Mouse (Mus musculus): ENCODE data around the gene Chrnb4. TPM values are rescaled to one million over a fixed set of nuclear protein-coding genes. Genes with fewer than 3 reads are reported as not detected.

Gene Chrnb4
- polyA plus RNA-seq, 1 experiment = 0.01 TPM

- Histone ChIP-seq H3K4me2 (ENCODE audit: low read depth) (no peak overlapping the region), H3K36me3 (ENCODE audit: control insufficient read depth, insufficient read depth) (no peaks in the 10 kb centered on the region), H3K27me3 (ENCODE audit: control insufficient read depth, insufficient read depth, insufficient read length) (peaks cover 4% of the 10 kb centered on the region), H3K4me3 (no peak overlapping the region), H3K79me2 (ENCODE audit: control insufficient read depth, insufficient read depth) (no peaks in the 10 kb centered on the region), H3ac (ENCODE audit: control insufficient read depth, insufficient read length) (no peak overlapping the region)
- no peak for TF ChIP-seq TCF3 (IDR thresholded peaks at IDR 0.05; ENCODE audit: insufficient read length, low read depth)
- no peak for TF ChIP-seq POLR2A (IDR thresholded peaks at IDR 0.05; ENCODE audit: insufficient read length, low read depth)
- TF ChIP-seq SRF (IDR thresholded peaks at IDR 0.05; ENCODE audit: control insufficient read depth, insufficient read length, low read depth) = no peak
- TF ChIP-seq MYOG (IDR thresholded peaks at IDR 0.05; ENCODE audit: control insufficient read depth in 1 of 3, insufficient read depth in 1 of 3, insufficient read length in 2 of 3, low read depth in 2 of 3) = no peak
- TF ChIP-seq CEBPB (IDR thresholded peaks at IDR 0.05; ENCODE audit: insufficient read depth, poor library complexity, severe bottlenecking) = no peak
- TF ChIP-seq MYOD1 (IDR thresholded peaks at IDR 0.05; ENCODE audit: control insufficient read depth in 1 of 3, insufficient read length in 2 of 3, low read depth in 2 of 3) = no peak
- TF ChIP-seq E2F4 (IDR thresholded peaks at IDR 0.05; ENCODE audit: insufficient read depth) = no peak
- TF ChIP-seq REST (IDR thresholded peaks at IDR 0.05; ENCODE audit: insufficient read depth, insufficient read length) = no peak
- no peak for TF ChIP-seq TCF12 (IDR thresholded peaks at IDR 0.05; ENCODE audit: insufficient read depth, poor library complexity, severe bottlenecking)
- TF ChIP-seq POLR2AphosphoS2 (IDR thresholded peaks at IDR 0.05; ENCODE audit: insufficient read length, low read depth) = no peak
- TF ChIP-seq MAX (IDR thresholded peaks at IDR 0.05; ENCODE audit: low read depth) = no peak
- no peak for TF ChIP-seq USF1 (IDR thresholded peaks at IDR 0.05; ENCODE audit: low read depth)
Measured at GRCm38 (mm10) chr9:55065241-55065640, 16.7 kb upstream of the Chrnb4 start.

GRCm38 (mm10) chr9:55058067-55058466 lies 9.5 kb upstream of the Chrnb4 start:
- TF ChIP-seq CEBPB (IDR thresholded peaks at IDR 0.05; ENCODE audit: insufficient read depth, poor library complexity, severe bottlenecking) (no peak), MYOG (IDR thresholded peaks at IDR 0.05; ENCODE audit: control insufficient read depth in 1 of 3, insufficient read depth in 1 of 3, insufficient read length in 2 of 3, low read depth in 2 of 3) (no peak), SRF (IDR thresholded peaks at IDR 0.05; ENCODE audit: control insufficient read depth, insufficient read length, low read depth) (no peak), POLR2AphosphoS2 (IDR thresholded peaks at IDR 0.05; ENCODE audit: insufficient read length, low read depth) (no peak), MYOD1 (IDR thresholded peaks at IDR 0.05; ENCODE audit: control insufficient read depth in 1 of 3, insufficient read length in 2 of 3, low read depth in 2 of 3) (no peak), TCF12 (IDR thresholded peaks at IDR 0.05; ENCODE audit: insufficient read depth, poor library complexity, severe bottlenecking) (no peak), TCF3 (IDR thresholded peaks at IDR 0.05; ENCODE audit: insufficient read length, low read depth) (no peak), E2F4 (IDR thresholded peaks at IDR 0.05; ENCODE audit: insufficient read depth) (no peak), MAX (IDR thresholded peaks at IDR 0.05; ENCODE audit: low read depth) (no peak), POLR2A (IDR thresholded peaks at IDR 0.05; ENCODE audit: insufficient read length, low read depth) (no peak), REST (IDR thresholded peaks at IDR 0.05; ENCODE audit: insufficient read depth, insufficient read length) (no peak), USF1 (IDR thresholded peaks at IDR 0.05; ENCODE audit: low read depth) (no peak)
- Histone ChIP-seq H3K4me3 (no peak overlapping the region), H3K36me3 (ENCODE audit: control insufficient read depth, insufficient read depth) (no peaks in the 10 kb centered on the region), H3ac (ENCODE audit: control insufficient read depth, insufficient read length) (no peak overlapping the region), H3K27me3 (ENCODE audit: control insufficient read depth, insufficient read depth, insufficient read length) (peaks cover 14% of the 10 kb centered on the region), H3K79me2 (ENCODE audit: control insufficient read depth, insufficient read depth) (no peaks in the 10 kb centered on the region), H3K4me2 (ENCODE audit: low read depth) (no peak overlapping the region)

GRCm38 (mm10) chr9:55055386-55055930 lies 6.9 kb upstream of the Chrnb4 start:
- no peak for TF ChIP-seq E2F4 (IDR thresholded peaks at IDR 0.05; ENCODE audit: insufficient read depth)
- no peak for TF ChIP-seq USF1 (IDR thresholded peaks at IDR 0.05; ENCODE audit: low read depth)
- Histone ChIP-seq H3K4me2 (ENCODE audit: low read depth) (no peak overlapping the region), H3K4me3 (no peak overlapping the region), H3K27me3 (ENCODE audit: control insufficient read depth, insufficient read depth, insufficient read length) (peaks cover 14% of the 10 kb centered on the region), H3K36me3 (ENCODE audit: control insufficient read depth, insufficient read depth) (no peaks in the 10 kb centered on the region), H3K79me2 (ENCODE audit: control insufficient read depth, insufficient read depth) (no peaks in the 10 kb centered on the region), H3ac (ENCODE audit: control insufficient read depth, insufficient read length) (no peak overlapping the region)

GRCm38 (mm10) chr9:55046764-55047163 lies 1.8 kb downstream of the Chrnb4 start:
- Histone ChIP-seq H3ac (ENCODE audit: control insufficient read depth, insufficient read length) (no peak overlapping the region), H3K79me2 (ENCODE audit: control insufficient read depth, insufficient read depth) (no peaks in the 10 kb centered on the region), H3K4me3 (no peak overlapping the region), H3K36me3 (ENCODE audit: control insufficient read depth, insufficient read depth) (no peaks in the 10 kb centered on the region), H3K4me2 (ENCODE audit: low read depth) (no peak overlapping the region), H3K27me3 (ENCODE audit: control insufficient read depth, insufficient read depth, insufficient read length) (peaks cover 40% of the 10 kb centered on the region)
- TF ChIP-seq POLR2A (IDR thresholded peaks at IDR 0.05; ENCODE audit: insufficient read length, low read depth) (no peak), TCF12 (IDR thresholded peaks at IDR 0.05; ENCODE audit: insufficient read depth, poor library complexity, severe bottlenecking) (no peak), CEBPB (IDR thresholded peaks at IDR 0.05; ENCODE audit: insufficient read depth, poor library complexity, severe bottlenecking) (no peak), SRF (IDR thresholded peaks at IDR 0.05; ENCODE audit: control insufficient read depth, insufficient read length, low read depth) (no peak), MAX (IDR thresholded peaks at IDR 0.05; ENCODE audit: low read depth) (no peak), MYOG (IDR thresholded peaks at IDR 0.05; ENCODE audit: control insufficient read depth in 1 of 3, insufficient read depth in 1 of 3, insufficient read length in 2 of 3, low read depth in 2 of 3) (no peak), TCF3 (IDR thresholded peaks at IDR 0.05; ENCODE audit: insufficient read length, low read depth) (no peak), MYOD1 (IDR thresholded peaks at IDR 0.05; ENCODE audit: control insufficient read depth in 1 of 3, insufficient read length in 2 of 3, low read depth in 2 of 3) (no peak), REST (IDR thresholded peaks at IDR 0.05; ENCODE audit: insufficient read depth, insufficient read length) (no peak)

- TF ChIP-seq CEBPB (IDR thresholded peaks at IDR 0.05; ENCODE audit: insufficient read depth, poor library complexity, severe bottlenecking) = no peak
- no peak for TF ChIP-seq E2F4 (IDR thresholded peaks at IDR 0.05; ENCODE audit: insufficient read depth)
- TF ChIP-seq MYOG (IDR thresholded peaks at IDR 0.05; ENCODE audit: control insufficient read depth in 1 of 3, insufficient read depth in 1 of 3, insufficient read length in 2 of 3, low read depth in 2 of 3) = no peak
- no peak for TF ChIP-seq SRF (IDR thresholded peaks at IDR 0.05; ENCODE audit: control insufficient read depth, insufficient read length, low read depth)
- no peak for TF ChIP-seq MYOD1 (IDR thresholded peaks at IDR 0.05; ENCODE audit: control insufficient read depth in 1 of 3, insufficient read length in 2 of 3, low read depth in 2 of 3)
- TF ChIP-seq REST (IDR thresholded peaks at IDR 0.05; ENCODE audit: insufficient read depth, insufficient read length) = no peak
- no peak for TF ChIP-seq POLR2AphosphoS2 (IDR thresholded peaks at IDR 0.05; ENCODE audit: insufficient read length, low read depth)
- no peak for TF ChIP-seq USF1 (IDR thresholded peaks at IDR 0.05; ENCODE audit: low read depth)
- no peak for TF ChIP-seq MAX (IDR thresholded peaks at IDR 0.05; ENCODE audit: low read depth)
- H3K79me2 ChIP-seq (ENCODE audit: control insufficient read depth, insufficient read depth) = no peaks in the 10 kb centered on the region
- no peak overlapping the region for H3K4me2 ChIP-seq (ENCODE audit: low read depth)
- H3ac ChIP-seq (ENCODE audit: control insufficient read depth, insufficient read length) = no peak overlapping the region
- no peak overlapping the region for H3K4me3 ChIP-seq
- no peaks in the 10 kb centered on the region for H3K36me3 ChIP-seq (ENCODE audit: control insufficient read depth, insufficient read depth)
- peaks cover 53% of the 10 kb centered on the region for H3K27me3 ChIP-seq (ENCODE audit: control insufficient read depth, insufficient read depth, insufficient read length)
Measured at GRCm38 (mm10) chr9:55045001-55045400, 3.6 kb downstream of the Chrnb4 start.
